Mouse (Mus musculus) urinary bladder, postnatal 10 days (tissue): ENCODE measurements around the gene Camsap2.

Experiments used
- DNase-seq: peaks from one replicate; pipeline ENCODE4 v3.0.0; 2022; ENCODE audit warnings: low spot score

Camsap2 gene

DNA sequence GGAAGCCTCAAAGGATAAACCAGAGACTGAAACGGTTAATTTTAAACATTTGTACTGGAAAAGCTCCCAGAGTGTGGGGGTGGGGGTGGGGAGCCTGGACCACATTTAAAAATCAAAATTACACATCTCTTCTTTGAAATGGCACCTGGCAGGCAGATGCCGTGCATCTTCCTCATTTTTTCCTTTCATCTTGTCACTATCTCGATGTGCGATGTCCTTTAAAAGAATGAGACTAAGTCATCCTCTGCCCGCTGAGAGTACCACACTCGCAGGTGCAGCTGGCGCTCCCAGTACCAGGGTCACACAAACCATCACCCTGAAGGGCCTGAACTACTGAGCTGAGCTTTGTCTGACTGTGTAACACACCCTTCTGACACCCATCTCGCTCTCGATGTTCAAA, 87.4 kb downstream of the Camsap2 start:
- no peak for DNase-seq

DNA sequence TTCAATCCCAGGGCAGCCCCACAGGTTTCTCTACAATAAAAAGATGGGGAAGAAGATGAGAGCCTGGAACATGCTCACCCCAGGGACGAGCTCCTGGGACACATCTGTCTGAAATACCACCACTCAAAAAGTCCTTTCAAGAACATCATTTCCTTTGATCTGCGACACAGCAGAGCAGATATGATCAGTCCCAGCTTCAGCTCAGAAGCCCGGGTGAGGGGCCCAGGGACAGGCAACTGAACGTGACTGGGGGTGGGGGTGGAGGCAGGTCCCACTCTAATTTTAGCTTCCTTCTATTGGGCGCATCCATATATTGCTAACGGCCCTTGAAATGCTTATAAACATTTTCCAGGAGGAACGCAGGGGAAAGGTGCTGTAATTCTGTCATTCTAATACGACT, 90.2 kb downstream of the Camsap2 start:
- DNase-seq, result no peak

DNA sequence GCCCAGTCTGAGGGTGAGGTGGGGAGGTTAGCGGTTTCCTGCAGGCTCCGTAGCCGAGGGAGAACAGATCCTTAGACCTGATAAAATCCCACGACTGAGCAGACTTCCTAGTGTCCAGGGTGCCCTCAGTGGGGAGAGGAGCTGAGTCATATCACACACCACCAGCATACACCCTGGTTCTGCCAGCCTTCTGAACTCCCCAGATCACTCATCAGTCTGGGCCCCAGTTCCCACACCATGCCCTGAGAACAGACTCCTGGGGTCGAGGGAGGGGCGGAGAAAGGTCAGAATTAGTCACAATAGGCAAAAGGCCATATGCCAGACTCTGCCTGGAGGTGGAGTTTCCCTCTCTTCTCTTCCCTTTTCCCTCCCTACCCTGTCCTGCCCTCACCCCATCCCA, 90.7 kb downstream of the Camsap2 start:
- no peak for DNase-seq

DNA sequence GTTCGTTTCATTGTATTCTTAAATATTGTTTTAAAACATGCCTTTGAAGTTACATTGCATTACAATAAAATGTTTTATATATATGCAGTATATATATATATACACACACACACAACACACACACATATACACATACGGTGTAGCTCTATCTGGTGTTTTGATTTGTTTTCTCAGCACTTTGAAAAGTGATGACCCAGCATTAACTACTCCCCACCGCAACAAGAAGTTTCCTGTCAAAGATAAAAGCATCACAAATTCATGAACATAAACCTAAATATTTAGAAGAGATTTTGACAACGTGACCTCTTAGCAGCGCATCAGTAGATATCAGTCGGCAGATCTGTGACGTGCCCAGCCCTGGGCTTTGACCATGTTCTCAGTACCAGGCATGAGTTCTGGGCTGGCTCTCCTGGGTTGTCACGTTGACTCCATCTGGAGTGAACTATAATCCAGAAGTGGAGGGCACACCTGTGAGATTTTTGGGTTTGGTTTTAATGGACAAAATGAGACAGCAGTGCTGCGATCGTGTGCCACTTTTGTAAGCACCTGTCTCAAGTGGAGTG, 91.3 kb downstream of the Camsap2 start:
- no peak for DNase-seq

DNA sequence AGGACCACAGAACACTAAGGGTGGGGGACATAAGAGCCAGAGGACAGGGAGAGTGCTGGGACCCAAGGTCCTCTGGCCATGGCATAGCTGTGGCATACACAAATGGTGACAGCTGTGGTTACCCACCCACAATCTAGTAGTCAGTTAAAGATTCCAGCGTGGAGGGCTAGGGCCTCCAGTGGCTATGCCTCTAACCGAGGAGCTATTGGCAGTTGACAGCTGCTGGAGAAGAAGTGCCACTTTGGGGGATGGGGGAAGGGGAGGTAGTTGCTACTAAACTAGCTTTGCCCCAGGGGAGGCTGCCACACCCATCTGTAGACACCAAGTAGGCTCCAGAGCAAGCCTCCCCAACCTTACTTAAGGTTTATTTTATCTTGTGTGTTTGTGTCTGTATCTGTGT, 92.4 kb downstream of the Camsap2 start:
- no peak for DNase-seq

DNA sequence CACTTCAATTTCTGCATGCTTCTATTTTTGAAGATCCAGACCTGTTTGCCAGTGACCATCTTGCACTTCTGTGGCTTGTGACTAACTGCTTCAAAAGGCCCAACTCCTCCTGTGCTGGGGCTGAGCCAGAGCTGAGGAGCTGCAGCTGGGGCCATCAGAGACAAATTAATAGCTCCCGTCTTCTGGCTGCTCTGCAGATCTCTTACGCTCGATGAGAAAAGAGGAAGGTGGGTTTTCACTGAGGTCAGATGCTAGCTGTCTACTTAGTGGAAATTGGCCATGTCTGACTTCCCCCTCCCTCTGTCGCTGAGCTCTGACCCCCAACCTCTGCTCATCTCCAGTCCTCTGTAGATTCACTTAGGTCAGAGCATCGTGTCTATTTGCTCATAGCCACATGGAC, 96.2 kb downstream of the Camsap2 start:
- no peak for DNase-seq

DNA sequence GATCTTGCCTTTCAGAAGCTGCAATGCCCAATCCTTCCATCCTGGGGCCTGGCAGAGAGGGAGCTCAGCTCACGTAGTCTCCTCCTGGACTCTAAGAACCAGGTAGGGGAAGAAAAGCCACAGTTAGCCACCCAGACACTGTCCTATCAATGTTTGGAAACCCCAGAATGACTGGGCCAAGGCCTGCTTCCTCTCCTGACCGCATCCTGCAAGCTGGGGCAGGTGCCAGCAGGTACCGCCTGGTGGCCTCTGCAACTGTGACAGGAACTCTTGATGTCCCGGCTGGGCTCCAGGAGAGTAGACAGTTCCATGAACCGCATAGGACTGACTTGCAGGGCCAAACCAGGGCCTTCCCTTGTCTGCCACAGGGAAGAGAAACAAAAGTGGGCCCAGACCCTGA, 98.5 kb downstream of the Camsap2 start:
- no peak for DNase-seq

DNA sequence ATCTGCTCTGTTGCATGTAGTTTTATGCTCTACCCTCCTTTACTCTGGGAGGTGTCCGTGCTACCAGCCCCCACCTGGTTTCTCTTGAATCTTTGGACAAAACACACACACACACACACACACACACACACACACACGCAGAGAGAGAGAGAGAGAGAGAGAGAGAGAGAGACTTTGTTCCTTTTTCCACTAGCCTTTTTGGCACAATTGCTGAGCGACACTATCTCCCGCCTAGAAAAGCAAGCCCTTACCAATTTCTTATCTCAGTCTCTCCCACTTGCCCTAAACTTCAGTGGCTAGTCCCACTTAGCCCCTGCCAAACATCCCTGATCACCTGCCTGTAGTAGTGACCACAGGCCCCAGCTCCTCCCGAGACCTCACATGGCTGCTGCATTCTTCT, 101.4 kb downstream of the Camsap2 start:
- DNase-seq, result no peak

DNA sequence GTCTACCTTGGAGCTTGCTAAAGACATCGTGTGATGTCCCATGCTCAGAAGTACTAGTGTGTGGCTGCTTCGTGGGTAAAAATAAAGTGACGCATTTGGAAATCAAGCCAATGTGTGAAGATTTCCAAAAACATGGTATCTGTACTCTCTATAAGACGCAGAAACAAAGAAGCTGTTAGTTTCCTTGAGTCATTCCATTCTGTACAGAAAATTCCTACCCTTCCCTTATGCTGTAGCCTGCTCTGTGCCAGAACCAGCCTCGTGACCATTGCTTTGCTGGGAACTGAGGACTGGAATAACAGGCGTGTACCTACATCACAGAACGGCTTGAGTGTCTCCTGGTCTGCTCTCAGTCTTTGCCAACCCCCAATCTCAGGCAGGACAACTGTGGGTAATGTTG, 104.1 kb downstream of the Camsap2 start:
- DNase-seq, result no peak

DNA sequence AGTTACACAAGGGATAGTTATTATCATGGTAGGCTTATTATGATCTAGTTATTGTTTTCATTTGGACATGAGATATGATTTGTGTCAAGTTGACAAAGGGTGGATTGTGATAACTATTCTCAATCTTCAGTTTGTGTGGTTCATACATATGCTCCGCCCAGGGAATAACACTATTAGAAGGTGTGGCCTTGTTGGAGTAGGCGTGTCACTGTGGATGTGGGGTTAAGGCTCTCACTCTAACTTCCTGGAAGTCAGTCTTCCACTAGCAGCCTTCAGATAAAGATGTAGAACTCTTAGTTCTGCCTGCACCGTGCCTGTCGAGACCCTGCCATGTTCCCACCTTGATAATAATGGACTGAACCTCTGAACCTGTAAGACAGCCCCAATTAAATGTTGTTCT, 107.4 kb downstream of the Camsap2 start:
- DNase-seq, result no peak

DNA sequence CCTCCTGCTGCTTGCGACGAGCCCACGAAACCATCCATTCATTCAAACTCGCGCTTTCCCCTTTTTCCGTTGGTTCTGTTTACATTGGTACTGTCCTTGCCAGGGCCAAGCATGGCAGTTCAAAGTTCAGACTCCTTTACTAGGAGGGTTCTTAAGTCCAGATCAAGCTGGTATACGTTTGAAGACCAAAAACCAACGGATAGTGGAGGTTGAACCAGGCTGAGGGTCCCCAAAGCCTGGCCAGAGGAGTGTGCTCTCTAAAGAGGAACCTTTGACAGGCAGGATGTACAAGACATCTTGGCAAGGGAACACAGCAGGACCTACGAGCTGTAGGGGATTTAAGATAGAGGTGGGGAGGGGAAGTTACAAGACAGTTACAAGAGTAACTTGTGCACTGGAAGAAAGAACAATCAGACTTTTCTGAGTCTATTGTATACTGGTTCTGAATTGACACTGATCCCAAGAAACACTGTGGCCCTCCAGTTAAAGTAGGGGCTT, 111.3 kb downstream of the Camsap2 start:
- no peak for DNase-seq

DNA sequence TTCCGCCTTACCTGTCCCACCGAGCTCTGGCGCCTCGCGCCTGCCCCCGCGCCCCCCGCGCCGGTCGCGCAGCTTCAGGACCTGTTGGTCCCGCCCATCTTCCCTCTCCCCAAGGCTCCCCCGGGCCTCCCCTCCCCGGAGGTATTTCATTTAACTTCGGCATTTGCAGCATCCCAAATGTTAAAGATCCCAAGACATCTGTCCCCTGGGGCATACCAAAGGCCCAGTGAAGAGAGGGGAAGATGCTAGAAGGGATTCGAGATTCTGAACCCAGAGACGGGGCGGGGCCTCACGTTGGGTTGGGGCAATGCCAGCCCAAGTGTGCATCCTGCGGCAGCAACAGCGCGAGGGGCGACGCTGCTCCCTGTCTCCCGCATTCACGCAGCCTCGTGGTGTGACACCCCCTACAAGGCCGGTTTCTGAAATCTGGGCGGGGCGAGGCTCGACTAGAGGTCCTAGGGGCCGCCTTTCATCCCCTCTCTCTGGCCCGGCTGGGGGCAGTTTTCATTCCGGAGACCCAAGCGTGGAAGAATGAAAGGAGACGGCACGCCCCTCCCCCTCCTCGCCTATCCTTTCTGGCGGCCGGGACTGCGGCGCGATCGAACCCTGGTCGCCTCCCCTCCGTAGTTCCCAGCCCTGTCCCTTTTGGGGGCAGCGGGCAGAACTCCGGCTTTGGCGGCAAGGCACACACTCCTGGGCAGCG, 111.9 kb downstream of the Camsap2 start, which contains the start of gene Inava:
TSS of gene Inava (minus strand) at position 373 of the 703 bp plus-strand sequence.
- DNase-seq, result no peak

DNA sequence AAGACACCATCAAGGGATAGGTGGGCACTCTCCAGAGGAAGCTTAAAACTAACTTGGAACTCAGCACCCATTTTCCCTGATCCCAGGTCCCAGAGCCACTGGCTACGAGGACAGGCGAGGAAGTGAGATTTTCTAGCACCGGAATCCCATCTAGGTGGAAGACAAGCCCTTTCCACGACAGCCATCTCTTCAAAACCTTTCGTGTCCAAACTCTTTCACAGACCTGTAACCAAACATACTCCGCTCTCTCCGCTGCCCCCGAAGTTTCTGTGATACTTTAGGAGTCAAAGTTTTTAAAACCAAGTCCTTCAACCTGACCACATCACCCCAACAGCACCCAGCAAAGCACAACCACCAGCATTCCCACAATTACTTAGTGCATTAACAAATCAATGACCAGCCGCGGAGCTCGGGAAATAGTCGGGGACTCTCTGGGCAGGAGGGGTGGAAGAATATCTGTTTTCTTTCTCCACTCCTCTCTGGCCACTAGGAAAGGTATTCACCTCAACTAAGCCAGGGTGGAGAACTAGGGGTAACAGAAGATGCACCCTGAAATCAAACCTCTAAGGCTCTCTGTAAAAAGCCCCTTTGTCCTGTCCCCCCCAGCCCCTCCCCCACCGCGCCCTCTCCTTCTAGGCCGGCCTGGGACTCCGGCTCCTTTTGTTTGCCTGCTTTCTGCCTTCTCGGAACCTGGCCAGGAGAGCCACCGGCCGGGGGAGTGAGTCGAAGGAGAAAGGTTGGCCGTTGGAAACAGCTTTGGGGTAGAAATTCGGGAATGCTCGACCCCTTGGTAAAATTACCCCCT, 112.7 kb downstream of the Camsap2 start:
- no peak for DNase-seq

DNA sequence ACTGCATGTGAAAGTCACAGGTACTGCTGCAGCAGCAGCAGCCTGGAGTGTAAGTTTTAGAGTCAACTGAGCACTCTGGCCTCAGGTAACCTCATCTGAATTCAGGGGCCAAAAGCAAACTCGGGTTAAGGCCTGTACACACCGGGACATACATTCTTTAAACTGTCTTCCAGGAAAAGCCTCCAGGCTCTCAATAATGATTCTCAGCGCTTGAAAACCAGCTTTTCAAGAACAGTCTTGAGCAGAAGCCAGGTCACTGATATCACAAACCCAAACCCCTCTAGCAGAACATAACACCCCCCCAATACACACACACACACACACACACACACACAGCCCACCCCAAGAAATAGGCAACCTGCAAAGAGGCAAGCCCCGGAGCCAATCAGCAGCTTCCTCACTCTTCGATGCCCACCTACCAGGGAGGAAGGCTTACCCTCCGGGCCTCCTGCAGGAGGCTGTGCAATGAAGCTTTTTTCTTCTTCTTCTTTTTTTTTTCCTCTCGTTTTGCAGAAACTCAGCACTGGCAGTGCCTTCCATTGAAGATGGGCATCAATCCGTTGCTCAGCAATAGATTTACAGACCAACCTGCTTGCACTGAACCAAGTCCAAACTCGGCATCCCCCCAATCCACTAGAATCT, 113.5 kb downstream of the Camsap2 start:
- no peak for DNase-seq

DNA sequence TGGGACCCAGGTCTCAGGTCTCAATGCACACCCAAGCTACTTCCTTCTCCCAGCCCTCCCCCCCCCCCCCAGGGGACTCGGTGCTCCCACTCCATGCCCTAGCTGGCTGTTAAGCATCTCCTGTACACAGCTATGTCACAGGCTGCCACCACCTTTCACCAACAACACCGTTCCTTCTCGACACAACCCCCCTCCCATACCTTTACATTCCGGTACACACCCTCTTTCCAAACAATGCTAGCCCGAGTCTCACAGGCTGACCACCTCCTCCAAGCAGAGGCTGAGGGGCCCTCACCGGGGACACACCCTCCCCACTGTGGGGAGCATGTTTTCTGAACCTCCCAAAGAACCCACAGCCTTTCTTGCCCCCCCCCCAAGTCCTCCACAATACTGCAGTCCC, 114.3 kb downstream of the Camsap2 start:
- no peak for DNase-seq

DNA sequence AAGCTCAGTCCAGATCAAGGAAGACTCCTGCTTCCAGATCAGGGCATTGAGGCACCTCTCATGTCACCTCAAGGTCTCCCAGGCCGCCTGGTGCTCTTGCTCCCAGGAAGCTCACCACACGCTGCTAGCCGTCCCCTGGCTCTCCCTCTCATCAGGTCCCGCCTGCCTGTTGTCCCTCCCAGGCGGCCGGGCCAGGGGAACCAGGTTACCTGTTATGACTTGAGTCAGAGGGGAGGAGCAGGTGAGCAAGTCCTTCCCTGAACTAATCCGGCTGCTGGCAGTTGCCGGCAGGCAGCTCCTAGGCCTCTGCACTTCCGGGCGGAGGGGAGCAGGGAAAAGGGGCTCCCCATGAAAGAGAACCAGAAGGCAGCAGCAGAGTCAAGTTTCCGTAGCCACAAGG, 115.7 kb downstream of the Camsap2 start:
- DNase-seq, result peak; percentile 30

DNA sequence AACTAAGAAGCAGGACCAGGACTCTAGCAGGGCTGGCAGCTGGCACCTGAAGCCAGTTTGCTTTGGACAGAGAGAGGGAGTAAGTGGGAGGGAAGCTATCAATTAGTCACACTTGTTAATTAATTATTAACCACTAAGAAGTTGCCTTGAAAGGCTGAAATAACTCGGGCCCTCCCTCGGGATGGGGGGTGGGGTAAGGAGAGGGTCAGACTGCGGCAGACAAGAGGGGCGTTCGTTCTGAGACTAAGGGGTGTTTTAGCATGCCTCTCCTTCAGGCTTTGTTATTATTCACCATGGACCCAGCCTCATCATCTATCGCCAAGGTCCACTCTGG, 116.9 kb downstream of the Camsap2 start:
- no peak for DNase-seq

DNA sequence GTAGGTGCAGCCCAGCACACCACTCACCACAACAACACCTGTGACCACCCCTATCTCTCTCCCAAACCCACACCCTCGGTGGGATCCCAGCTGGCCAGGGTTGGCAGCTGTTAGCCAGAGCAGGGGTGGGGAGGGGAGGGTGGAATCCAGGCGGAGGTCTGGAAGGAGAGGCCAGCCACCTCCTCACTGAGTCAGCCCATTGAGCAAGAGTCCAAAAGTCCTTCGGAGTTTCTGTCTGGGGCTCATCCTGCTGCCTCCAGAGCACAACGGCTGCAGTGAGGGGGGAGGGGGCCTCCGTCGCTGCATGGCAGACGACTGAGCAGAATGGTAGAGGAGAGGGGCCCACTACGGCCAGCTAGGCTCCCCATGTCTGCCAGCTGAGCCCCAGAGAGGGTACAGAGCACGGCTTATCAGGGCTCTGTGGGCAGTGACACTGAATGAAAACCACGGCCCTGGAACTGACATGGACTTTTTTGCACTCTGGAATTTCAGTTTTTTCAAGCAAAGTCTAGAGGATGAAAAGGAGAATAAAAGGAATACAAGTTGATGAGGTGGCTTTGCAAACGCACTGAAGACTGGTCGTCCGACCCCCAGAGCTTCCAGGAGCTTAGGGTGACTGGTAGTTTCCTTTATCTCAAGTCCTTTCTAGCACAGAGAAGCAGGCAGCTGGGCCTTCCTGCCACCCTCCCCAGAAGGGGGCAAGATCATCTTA, 117.4 kb downstream of the Camsap2 start:
- DNase-seq, result no peak

DNA sequence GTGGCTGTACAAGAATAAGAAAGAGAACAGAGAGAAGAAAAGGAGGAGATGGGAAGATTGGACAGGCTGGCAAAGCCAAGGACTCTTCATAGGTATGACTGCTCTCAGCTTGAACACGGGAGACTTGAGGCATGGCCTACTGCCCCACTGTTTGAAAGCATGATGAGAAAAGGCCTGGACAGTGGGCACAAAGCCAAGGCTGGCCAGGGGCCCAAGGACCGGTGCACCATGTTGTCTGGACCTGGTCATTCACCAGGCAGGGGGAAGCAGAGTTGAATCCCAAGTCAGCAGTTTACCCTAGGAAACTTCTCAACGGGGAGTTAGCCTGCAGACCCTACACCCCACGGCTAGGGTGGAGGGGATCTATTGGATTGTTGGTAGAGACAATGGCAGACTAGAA, 118.0 kb downstream of the Camsap2 start:
- no peak for DNase-seq

DNA sequence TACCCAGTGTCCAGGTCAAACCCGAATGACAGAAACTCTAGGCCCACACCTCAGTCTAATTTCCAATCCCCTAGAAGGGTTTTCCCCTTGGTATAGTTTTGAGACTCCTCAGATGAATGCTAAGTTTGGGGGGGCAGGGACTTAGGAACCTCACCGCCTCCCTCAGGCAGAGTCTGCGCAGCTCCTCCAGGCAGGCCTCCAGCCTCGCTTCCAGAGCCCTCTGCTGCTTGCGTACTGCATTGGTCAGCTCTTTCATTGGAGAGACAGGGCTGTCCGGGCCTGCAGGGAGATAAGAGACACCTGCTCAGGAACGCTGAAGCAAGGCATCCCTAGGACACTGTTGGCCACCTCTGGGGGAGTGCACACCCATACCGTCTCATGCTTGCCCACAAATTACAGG, 119.3 kb downstream of the Camsap2 start:
- no peak for DNase-seq

DNA sequence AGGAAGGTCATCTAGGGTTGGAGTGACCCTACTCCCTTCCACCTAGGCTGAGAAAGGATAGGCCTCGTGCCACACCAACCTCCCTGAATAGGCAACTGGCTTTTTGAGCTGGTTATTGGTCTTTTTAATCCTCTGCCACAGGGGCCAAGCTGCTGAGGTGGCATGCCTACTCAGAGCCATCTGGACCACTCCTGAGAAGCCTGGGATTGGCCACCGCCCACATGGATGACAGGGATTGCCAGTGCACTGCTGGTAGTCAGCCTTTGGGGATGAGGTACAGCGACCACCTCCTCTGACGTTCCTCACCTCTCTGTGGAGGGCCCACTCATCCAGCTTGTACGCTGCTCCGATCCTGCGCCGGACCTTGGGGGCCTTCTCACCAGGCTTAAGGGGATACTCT, 120.1 kb downstream of the Camsap2 start:
- no peak for DNase-seq

DNA sequence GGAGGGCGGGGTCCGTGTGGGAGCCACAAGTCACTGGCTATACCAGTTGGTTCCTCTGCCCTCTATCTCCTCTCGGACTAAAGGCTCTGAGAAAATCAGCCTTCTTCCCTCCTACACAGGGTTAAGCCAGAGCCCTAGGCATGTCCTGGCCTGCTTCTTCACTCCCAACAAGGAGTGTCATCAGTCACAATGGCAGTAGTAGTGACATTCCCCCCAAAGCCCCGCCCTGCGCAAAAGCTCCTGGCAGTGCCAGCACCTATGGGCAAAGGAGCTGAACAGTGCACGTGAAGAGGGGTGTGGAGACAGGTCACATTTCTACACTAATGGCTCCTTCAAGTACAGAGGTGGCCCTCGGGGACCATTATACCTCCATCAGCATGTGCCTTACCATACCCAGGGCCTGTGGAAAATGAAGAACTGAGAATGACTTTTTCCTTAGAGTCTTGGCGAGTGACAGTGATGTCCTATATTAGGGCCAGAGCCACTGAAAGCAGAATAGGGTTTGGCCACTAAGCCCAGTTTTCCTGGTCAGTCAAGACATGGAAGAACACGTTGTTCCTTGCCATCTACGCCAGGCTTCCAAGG, 122.1 kb downstream of the Camsap2 start:
- DNase-seq, result no peak
